In the genomic region with DNA sequence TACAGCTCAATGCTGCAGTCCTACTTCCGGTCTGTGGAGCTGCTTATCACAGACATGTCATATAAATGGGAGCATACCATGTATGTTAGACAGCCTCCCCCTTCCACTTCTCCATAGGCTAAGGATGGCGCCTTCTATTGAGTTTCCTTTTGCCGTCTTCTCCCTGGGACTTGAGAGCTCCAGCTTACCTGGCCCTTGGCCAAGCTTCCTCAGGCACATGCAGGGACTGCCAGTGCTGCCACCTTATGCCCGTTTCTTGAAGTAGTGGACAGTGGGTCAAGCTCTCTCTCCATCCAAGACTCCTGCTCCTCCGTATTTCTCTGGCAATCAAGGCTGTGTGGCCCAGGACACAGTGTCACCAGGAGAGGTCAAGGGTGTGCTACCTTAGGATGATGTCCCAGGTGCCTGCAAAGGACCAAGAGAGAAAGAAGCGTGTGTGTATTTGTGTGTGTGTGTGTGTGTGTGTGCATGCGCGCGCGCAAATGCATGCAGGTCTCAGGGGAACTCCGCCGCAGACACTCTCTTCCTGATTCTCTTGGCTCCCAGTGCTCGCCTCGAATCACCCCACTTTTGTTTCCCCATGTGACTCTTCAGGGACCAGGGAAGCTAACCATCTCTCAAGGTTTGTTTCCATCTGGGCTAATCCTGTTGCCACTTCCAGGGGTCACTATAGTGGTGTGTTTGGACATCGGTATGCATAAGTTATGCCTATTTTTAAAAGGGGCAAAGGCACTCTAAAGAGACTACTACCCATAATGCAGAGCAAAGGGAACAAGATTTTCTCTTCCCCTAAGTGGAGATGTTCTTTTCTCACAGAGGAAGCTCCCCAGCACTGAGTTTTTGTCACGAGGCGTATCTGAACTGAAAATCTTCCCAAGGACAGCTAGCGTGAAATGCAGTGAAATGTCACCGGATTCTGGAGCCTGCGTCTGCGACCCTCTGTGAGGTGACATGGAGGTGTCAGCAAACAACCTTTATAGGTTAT, we compare ENCODE assay signal across 8 mouse cellular contexts. TPM values are rescaled to one million over a fixed set of nuclear protein-coding genes. Genes with fewer than 3 reads are reported as not detected.
DNase-seq lines count a peak whose midpoint lies in the region; ATAC-seq and TF ChIP-seq lines count a peak whose summit lies in the region.

No protein-coding gene starts in this region.

- no peaks in the 10 kb centered on the region for H3K36me3 ChIP-seq in forebrain, postnatal 0 days (ENCODE audit: insufficient read depth)
- H3K36me3 ChIP-seq in forebrain, embryonic 15.5 days = no peaks in the 10 kb centered on the region
- no peaks in the 10 kb centered on the region for H3K36me3 ChIP-seq in heart, embryonic 12.5 days

- intact Hi-C loops in left cerebral cortex, adult 2 months (cut with DNase I) = loop anchor here (1.0 kb wide), 1 partner anchor 104 kb away; no protein-coding TSS in a partner anchor

- H3K27ac ChIP-seq in forebrain, postnatal 0 days (ENCODE audit: low read depth, low read length) = no peak overlapping the region
- no peak overlapping the region for H3K27ac ChIP-seq in forebrain, embryonic 15.5 days (replicated peaks)
- no peak overlapping the region for H3K27ac ChIP-seq in heart, embryonic 12.5 days (ENCODE audit: poor library complexity, severe bottlenecking)
- H3K27ac ChIP-seq in left cerebral cortex, adult 2 months = no peak overlapping the region

- peak; percentile 77 for DNase-seq in forebrain, postnatal 0 days
- peak; percentile 74 for DNase-seq in Muller cell, postnatal 12 days (ENCODE audit: inconsistent ontology term)
- peak; percentile 86 to 95 for DNase-seq in cerebellum, postnatal 25 days
- peak; percentile 58 to 63 for DNase-seq in left cerebral cortex, adult 2 months (ENCODE audit: extremely low spot score in 1 of 2, low spot score in 2 of 2)
- DNase-seq in testis, postnatal 14 days (ENCODE audit: low spot score) = peak; percentile 71

- no peak overlapping the region for H3K4me2 ChIP-seq in forebrain, postnatal 0 days (ENCODE audit: low read depth)
- no peak overlapping the region for H3K4me2 ChIP-seq in forebrain, embryonic 15.5 days (replicated peaks)
- no peak overlapping the region for H3K4me2 ChIP-seq in heart, embryonic 12.5 days

- H3K4me1 ChIP-seq in forebrain, postnatal 0 days (ENCODE audit: insufficient read depth) = no peaks in the 10 kb centered on the region
- H3K4me1 ChIP-seq in forebrain, embryonic 15.5 days = no peaks in the 10 kb centered on the region
- H3K4me1 ChIP-seq in heart, embryonic 12.5 days (replicated peaks) = 0 out of 2 replicates have a peak, but pooled peaks cover 5% of the 10 kb centered on the region

- 77% methylated on average over 21 of the region's 21 CpGs for WGBS in forebrain, postnatal 0 days
- 74% methylated on average over 21 of the region's 21 CpGs for WGBS in forebrain, embryonic 15.5 days
- WGBS in heart, embryonic 12.5 days = 73% methylated on average over 21 of the region's 21 CpGs

- no peaks in the 10 kb centered on the region for H3K27me3 ChIP-seq in forebrain, postnatal 0 days (ENCODE audit: insufficient read depth, low read length)
- no peaks in the 10 kb centered on the region for H3K27me3 ChIP-seq in forebrain, embryonic 15.5 days
- H3K27me3 ChIP-seq in heart, embryonic 12.5 days (replicated peaks) = no peaks in the 10 kb centered on the region

- TF ChIP-seq CTCF in forebrain, postnatal 0 days (IDR thresholded peaks at IDR 0.05; ENCODE audit: low read depth) = peak; percentile 61
- peak; percentile 59 for TF ChIP-seq CTCF in left cerebral cortex, adult 2 months (IDR thresholded peaks at IDR 0.05)

- ATAC-seq in forebrain, postnatal 0 days = no peak; the same call in 1 of the 2 replicates
- no peak; the same call in 1 of the 2 replicates for ATAC-seq in forebrain, embryonic 15.5 days (replicated peaks)
- ATAC-seq in heart, embryonic 12.5 days (ENCODE audit: insufficient number of reproducible peaks, low FRiP score) = peak; percentile 51; the same call in 1 of the 2 replicates
- peak; percentile 82 for ATAC-seq in neutrophil, adult 5-6 weeks (ENCODE audit: extremely low read depth, insufficient number of reproducible peaks, low FRiP score, poor library complexity, severe bottlenecking)

- H3K9me3 ChIP-seq in forebrain, postnatal 0 days (ENCODE audit: low read length) = no peaks in the 10 kb centered on the region
- no peaks in the 10 kb centered on the region for H3K9me3 ChIP-seq in forebrain, embryonic 15.5 days
- H3K9me3 ChIP-seq in heart, embryonic 12.5 days (replicated peaks) = no peaks in the 10 kb centered on the region

- no peak overlapping the region for H3K9ac ChIP-seq in forebrain, postnatal 0 days
- H3K9ac ChIP-seq in forebrain, embryonic 15.5 days (replicated peaks) = no peak overlapping the region
- no peak overlapping the region for H3K9ac ChIP-seq in heart, embryonic 12.5 days

- no peak overlapping the region for H3K4me3 ChIP-seq in forebrain, postnatal 0 days (ENCODE audit: low read depth, low read length)
- H3K4me3 ChIP-seq in forebrain, embryonic 15.5 days = no peak overlapping the region
- no peak overlapping the region for H3K4me3 ChIP-seq in heart, embryonic 12.5 days
- H3K4me3 ChIP-seq in left cerebral cortex, adult 2 months = no peak overlapping the region

RNA-seq across cellular contexts. Expression of gene Arid1a, which starts 18.3 kb away (rescaled TPM):
- total RNA-seq in forebrain, postnatal 0 days (2014; rRNA removed) = 36.2 and 51.0 TPM in 2 replicates
- 12.7 and 19.3 TPM in 2 replicates for polyA plus RNA-seq in forebrain, postnatal 0 days (2015; fragmentation: Nextera tagmentation; extraction: Ambion mirVana)
- 40.1 and 40.9 TPM in 2 replicates for polyA plus RNA-seq in forebrain, embryonic 15.5 days (2015; fragmentation: Nextera tagmentation; extraction: Ambion mirVana)
- 24.5 and 28.7 TPM in 2 replicates for polyA plus RNA-seq in heart, embryonic 12.5 days (2016; fragmentation: Nextera tagmentation; extraction: Ambion mirVana)
- total RNA-seq in left cerebral cortex, adult 2 months (2021) = 10 to 100 TPM; 90.9 to 98.6 TPM
- 97.9 and 100 TPM in 2 replicates for total RNA-seq in neutrophil, adult 5-6 weeks (2017)

Comparison
In these comparisons a context has a peak if more than half of its experiments do, and no peak if none do; other contexts are left out.
1. ATAC-seq: peak in heart, embryonic 12.5 days (single experiment) and neutrophil, adult 5-6 weeks (single experiment); none in forebrain, postnatal 0 days (single experiment) and forebrain, embryonic 15.5 days (single experiment).
2. Peak in every context shown above with its lines, with median percentiles within 50 percentile points of each other: DNase-seq.